Mouse (Mus musculus): Measurements from ENCODE around the gene Arhgef19.

Arhgef19 gene

DNA sequence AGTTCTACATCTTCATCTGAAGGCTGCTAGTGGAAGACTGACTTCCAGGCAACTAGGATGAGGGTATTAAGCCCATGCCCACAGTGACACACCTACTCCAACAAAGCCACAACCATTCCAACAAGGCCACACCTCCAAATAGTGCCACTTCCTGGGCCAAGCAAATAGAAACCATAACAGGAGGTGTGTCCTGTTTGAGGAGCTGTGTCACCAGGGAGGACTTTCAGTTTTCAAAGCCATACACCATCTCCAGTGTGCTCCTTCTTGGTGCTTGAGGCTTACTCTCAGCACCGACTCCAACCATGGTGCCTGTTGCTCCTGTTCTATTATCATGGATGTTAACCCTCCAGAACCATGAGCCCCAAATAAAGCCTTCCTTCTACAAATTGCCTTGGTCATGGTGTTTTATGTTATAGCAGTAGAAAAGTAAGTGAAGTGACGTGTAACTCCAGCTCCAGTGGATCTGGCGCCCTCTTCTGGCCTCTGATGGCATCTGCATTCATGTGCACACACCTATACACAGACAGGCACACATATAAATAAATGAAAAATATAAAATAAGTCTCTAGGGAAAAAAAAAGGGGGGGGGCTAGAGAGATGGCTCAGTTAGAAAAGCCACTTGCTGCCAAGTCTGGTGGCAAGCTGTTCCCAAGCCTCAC, 26.8 kb downstream of the Arhgef19 start:
- DNase-seq (ENCODE audit: low spot score): no peak

DNA sequence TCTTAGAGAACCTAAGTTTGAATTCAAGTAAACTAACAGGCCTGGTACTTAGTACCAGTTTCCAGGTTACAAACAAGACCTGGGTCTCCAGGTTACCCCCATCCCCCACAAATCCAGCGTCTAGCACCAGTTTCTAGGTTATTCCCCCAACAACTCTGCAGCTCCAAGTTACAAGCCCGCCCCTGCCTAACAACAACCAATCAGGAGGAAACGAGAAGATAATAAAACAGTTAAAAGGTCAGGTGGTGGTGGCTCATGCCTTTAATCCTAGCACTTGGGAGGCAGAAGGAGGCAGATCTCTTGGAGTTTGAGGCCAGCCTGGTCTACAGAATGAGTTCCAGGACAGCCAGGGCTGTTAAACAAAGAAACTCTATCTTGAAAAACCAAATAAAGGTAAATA, 28.0 kb downstream of the Arhgef19 start:
- no peak for DNase-seq (ENCODE audit: low spot score)

DNA sequence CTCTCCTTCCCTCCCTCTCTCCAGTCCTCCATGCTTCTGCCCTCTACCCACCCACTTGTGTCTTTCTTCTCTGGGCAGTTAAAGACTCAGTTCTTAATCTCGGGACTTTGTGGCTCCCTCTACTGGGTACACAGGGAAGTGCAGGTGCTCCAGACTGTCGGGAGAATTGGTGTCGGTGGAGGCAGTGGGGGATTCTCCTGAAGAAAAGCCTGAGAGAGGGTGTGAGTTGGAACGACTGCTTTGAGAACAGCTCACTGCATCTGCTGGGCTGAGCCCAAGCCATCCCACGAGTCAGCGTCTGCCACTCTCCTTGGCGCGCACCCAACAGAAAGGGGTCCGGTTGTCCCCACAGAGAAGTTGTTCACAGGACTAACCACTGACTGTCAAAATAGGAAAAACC, 28.5 kb downstream of the Arhgef19 start:
- peak; percentile 47 for DNase-seq (ENCODE audit: low spot score)

DNA sequence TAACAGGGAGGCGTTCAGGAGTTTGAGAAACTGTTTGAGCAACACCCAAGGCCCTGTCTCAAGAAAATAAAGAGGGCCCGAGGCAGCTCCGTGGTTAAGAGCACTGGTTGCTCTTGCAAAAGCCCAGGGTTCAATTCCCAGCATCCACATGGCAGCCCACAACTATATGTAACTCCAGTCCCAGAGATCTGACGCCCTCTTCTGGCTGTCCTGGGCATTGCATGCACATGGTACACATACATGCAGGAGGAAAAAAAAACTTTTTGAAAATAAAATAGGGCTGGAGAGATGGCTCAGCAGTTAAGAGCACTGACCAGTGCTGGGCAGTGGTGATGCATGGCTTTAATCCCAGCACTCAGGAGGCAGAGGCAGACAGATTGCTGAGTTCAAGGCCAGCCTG, 29.1 kb downstream of the Arhgef19 start:
- no peak for DNase-seq (ENCODE audit: low spot score)

DNA sequence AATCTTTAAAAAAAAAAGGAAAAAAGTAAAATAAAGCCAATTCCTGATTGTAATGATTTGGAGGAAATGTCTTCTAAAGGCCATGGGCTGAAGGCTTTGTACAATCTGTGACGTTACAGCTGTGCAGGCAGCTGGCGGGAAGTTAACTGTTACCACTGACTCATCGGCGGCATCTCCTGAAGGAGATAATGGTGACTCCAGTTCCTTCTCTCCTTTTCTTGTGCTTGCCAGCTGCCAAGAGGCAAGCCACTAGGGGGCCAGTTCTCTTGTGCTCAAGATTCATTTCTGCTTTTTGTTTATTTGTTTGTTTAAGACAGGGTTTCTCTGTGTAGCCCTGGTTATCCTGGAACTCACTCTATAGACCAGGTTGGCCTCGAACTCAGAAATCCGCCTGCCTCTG, 29.8 kb downstream of the Arhgef19 start:
- no peak for DNase-seq (ENCODE audit: low spot score)

DNA sequence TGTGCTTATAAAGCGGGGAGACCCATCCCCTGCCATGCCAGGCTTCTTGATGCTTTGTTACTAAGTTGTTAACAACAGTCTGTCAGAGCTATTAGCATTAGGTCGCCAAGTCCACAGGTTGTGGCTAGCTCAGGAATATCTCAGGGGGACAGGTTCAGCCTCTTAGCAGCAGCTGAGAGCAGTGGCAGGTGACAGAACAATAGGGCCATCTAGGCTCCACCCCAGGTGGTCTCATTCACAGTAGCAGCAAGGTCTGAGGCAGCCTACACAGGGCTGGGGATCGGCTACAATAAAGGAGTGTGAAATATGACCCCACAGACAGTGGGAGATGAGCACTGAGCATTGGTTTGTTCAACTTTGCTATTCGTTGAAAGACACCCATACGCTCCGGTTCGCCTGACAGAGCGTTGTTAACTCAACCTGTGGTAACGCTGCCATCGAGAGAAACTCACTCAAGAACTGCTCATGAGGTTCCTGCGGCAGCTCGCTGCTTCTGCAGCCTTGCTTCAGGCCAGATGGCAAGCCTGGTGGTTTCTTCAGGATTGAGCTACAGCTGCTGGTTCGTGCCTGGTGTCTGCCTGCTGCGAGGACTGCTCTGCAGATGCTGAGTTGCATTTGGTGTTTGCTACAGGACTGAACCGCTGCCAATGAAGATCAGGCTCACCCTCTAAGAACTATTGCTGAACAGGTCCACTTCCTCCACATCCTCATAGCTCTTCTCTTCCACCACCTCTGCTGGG, 31.1 kb downstream of the Arhgef19 start:
- DNase-seq (ENCODE audit: low spot score): no peak

DNA sequence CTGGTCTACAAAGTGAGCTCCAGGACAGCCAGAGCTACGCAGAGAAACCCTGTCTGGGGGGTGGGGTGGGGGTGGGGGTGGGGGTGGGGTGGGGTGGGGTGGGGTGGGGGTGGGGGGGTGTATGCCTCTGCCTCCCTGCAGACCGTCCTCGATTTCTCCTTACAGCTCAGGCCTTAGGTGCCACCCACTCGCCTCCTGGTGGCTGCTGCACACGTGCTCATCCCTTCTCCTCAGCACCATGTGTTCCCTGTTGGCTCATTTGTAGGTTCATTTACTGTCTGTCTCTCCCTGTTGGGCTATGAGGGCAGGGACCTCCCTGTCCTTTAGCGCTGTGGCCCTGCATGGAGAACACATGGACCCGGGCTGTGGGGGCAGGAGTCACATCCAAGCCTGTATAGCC, 31.9 kb downstream of the Arhgef19 start:
- no peak for DNase-seq (ENCODE audit: low spot score)

DNA sequence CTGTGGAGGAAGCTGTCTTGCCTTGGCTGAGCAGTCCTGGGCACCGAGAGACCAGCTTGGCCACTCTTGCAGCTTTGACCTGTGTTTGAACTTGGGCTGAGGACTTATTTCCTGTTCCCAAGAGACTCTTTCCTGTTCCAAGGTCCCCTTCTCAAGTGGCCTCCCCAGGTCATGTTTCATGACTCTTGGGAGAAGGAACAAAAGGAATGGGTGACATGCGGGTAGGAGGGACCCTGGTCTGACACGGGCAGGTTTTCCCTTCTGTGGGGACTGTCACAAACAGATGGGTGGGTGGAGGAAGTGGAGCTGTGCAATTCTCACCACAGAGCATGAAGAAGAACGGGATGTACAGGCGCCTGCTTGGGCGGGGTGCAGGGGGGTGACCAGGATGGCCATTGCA, 32.4 kb downstream of the Arhgef19 start:
- DNase-seq (ENCODE audit: low spot score): no peak

DNA sequence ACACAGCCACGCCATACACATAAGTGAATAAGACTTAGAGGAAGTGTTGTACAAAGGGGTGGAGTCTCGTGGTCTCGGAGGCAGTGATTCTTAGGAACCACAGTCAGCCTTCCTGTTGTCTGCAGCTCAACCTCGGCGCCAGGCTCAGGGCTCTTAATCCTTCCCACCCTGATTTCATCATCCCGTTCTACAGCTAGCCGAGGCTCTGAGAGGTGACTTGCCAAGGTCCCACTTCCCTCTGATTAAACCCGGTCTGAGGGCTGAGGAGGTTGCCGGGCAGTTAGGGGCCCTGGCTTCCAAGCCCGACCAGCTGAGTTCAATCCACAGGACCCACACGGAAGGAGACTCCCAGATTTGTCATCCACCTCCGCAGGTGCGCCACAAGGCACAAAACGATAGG, 33.6 kb downstream of the Arhgef19 start:
- no peak for DNase-seq (ENCODE audit: low spot score)

DNA sequence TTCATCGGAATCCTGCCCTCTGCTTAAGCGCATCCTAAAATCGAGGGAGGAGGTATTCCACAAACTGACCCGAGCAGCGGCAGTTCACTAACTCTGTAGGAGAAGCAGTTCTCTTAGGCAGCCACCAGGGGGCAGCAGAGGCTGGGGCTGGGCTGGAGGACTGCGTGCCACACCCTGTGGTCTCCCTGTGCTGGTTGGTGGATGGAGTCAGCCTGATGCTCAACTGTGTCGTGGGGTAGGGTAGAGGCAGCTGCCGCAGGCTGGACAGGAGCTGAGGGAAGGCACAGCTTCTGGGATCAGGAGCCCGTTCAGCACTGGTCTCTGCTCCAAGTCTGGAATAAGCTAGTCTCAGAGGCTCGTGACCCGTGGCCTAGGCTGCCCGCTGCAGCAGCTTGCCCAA, 34.0 kb downstream of the Arhgef19 start:
- DNase-seq (ENCODE audit: low spot score): peak; percentile 40

DNA sequence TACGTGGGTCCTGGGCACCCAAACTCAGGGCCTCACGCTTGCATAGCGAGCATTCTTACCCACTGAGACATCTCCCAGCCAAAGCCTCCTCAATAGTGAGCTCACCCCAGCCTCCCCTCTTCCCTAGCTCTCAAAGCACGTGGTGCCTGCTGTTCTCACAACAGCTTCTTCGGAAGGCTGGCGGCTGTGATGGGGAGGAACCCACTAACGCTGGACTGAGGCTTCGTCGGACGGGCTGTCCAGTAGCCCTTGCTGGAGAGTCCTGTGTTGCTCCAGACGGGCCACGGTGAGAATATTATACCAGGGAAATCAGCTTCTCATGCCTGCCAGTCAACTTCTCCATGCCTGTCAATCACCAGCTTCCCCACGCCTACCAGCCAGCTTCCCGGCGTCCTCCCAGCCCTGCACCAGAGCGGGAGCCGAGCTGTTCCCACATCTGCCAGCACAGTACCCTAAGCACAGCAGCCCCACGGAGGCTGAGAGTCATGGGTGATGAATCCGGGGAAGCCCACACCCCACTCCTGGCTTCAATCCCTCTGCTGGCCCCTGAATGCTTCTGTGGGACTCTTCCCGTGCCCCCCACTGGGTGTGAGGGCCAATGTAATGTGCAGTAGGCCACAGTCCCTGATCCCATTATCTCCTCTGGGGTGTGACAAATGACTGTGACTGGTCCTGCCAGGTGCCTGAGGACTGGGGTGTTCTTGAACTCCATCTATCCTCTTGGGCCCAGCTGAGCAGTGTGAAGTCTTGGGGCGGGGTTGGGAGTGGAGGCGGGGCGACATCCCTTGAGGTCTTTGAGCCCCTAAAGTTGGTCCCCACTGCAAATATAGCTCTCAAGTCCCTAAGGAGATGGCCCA, 35.4 kb downstream of the Arhgef19 start:
- no peak for DNase-seq (ENCODE audit: low spot score)

DNA sequence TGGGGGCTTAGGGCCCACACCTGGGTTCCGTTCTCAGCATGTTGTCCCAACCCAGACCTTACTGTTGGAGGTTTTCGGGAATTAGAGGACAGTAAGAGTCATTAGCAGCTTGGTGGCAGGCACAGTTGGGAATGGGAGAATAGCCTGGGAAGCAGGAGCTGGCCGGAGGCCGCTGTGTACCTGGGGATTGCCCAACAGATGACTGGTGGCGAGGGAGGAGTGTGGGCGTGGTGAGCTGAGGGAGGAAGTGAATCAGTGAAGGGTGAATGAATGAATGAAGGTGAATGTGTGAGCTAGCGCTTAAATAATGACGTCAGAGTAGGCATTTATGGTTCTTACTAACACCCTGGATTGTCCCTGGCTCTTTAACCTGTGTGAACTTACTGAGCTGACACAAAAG, 37.9 kb downstream of the Arhgef19 start:
- no peak for DNase-seq (ENCODE audit: low spot score)

DNA sequence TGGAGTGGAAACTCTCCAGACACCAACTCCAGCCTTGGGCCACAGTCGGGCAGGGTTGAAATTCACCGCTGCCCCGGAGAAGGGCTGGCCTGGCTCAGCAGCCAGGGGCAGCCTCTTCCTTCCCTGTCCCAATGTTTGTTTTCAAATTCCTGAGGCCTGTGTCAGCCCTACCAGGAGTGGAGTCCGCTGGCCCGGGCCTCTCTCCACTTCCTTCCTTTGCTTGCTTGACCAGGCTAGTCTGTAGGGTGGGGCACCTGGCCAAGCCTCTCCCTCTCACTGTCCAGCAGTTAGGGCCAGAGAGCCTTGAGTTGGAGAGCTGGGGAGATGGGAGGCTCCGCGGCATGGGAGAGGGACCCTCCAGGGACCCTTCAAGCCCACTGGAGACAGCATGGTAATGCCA, 38.9 kb downstream of the Arhgef19 start:
- no peak for DNase-seq (ENCODE audit: low spot score)

DNA sequence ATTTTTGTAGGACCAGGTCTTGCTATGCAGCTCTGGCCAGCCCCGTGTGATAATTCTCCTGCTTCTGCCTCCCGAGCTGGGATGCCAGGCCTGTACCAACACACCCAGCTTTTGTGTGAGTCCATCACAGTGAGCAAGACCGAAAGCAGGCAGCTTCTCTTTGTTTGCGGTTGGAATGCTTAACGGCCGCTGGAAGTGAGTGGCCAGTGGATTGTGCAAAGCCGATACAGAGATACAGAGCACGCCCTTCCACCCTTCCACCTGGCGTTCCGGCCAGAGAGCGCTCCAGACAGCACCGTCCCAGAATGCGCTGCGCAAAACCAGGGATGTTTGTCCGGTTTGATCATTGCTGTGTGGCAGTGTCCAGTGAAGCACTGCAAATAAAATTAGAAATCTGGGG, 40.0 kb downstream of the Arhgef19 start:
- DNase-seq (ENCODE audit: low spot score): no peak

DNA sequence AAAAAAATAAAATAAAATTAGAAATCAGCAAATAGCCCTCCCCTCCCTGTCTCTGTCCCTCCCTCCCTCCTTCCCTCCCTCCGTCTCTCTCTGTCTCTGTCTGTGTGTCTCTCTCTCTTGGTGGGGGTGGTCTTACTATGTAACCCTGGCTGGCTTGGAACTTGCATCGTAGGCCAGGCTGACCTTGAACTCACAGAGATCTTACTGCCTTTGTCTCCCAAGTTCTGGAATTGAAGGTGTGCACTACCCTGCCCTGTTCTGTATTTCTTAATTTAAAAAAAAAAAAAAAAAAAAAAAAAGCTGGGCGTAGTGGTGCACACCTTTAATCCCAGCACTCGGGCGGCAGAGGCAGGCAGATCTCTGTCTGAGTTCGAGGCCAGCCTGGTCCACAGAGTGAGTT, 40.5 kb downstream of the Arhgef19 start:
- no peak for DNase-seq (ENCODE audit: low spot score)

DNA sequence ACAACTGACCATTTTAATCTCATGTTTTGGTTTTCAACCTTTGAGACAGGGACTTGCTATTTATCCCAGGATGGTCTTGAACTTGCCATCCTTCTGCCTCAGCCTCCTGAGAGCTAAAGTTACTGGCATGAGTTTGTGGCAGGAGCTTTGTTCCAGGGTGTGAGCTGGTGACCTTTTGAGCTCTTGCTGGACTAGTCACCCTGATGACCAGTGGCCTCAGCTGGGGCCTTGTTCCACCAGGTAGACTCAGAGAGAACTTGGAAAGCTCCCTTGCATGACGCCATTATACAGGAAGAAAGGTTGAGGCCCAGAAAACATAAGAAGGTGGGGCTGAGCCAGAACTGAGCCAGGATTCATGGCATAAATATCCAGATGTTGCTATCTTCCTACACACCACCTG, 41.2 kb downstream of the Arhgef19 start:
- DNase-seq (ENCODE audit: low spot score): no peak

DNA sequence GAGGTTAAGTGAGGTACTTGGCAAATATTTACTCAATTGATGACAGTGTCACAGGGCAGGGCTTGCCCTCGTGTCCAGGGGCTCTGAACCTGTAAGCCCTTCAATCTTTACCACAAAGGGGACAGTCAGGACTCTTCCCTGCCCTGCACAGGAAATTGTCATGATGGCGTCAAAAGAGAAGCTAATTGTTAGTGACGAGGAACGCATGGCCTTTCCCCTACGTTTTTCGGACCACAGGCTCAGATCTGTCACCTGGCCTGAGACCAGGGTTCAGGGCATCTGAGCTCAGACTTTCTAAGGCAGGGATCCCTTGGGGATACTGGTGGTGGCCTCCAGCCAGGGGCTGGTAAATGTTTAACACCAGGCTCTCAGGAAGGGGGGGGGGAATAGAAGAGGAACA, 41.9 kb downstream of the Arhgef19 start:
- no peak for DNase-seq (ENCODE audit: low spot score)

DNA sequence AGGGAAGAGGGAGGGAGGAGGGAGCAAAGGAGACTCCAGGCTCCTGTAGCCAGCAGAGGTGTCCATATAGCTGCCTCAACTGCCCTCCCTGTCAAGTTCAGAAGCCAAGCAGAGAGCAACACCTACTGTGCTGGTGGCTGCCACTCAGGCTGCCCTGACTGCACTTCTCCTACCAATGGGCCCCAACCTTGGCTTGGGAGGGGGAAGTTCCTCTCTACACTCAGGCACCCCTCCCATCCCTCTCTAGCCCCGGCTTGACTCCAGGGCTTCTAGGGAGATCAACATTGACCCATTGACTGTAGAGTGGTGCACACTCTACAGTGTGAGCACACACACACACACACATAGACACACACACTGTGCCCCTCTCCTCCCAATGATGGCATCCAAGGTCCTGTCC, 42.3 kb downstream of the Arhgef19 start:
- DNase-seq (ENCODE audit: low spot score): no peak

DNA sequence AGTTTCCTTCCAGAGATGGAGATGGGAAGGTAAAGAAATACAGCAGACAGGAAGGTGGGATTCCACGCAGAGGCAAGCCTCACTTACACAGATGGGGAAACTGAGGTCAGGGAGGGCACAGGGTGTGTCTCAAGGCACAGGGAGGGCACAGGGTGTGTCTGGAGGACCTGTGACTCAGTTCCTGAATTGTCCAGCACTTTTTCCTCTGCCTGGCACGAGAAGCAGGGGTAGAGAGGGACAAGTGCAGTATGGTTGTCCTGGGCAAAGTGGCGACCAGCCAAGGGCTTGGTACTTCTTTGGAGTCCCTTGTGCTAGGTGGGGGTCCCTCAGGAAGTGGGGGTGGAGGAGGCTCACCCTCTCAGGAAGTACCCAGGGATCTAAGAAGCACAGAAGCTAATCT, 42.8 kb downstream of the Arhgef19 start:
- no peak for DNase-seq (ENCODE audit: low spot score)

DNA sequence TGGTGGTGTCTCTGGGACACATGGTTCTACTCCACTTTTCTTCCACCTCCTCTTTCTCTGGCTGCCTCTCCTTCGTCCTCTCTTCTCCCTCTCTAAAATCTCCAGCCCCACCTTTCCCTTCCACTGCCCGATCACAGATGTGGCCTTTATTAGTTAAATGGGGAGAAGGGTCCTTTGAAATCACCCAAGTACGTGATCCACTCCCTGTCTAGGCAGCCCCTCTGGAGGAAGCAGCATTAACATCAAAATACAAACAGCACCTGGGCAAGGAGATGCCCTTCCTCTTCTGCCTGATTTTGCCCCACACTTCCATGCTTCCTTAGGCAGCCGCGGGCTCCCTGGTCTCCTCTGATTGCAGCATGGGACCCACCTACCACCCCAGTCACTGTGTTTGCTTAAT, 43.3 kb downstream of the Arhgef19 start:
- no peak for DNase-seq (ENCODE audit: low spot score)

DNA sequence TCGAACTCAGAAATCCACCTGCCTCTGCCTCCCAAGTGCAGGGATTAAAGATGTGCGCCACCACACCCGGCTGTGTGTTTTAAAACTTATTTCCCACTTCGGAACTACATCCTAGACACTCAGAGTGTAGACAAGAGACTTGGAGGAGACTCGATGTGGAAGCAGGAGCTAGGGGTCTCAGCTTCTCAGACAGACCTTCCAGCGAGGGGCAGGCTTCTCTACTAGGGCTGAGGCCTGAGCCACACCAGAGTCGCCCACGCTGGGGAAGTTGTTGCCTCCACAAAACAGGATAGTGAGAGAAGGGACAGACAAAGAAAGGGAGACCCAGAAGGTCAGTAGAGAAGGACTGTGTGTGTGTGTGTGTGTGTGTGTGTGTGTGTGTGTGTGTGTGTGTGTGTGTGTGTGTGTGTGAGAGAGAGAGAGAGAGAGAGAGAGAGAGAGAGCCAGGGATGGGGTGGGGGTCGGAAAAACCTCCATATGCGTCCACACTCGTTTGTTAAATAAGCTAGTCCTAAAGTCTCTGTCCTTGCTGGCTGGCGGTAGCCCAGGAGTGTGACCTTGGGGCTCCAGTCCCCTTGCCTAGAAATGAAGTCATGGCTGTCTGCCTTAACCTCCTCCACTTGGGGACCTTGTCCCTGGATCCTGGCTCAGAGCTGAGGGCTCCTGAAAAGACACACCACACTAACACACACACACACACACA, 44.0 kb downstream of the Arhgef19 start:
- DNase-seq (ENCODE audit: low spot score): no peak

DNA sequence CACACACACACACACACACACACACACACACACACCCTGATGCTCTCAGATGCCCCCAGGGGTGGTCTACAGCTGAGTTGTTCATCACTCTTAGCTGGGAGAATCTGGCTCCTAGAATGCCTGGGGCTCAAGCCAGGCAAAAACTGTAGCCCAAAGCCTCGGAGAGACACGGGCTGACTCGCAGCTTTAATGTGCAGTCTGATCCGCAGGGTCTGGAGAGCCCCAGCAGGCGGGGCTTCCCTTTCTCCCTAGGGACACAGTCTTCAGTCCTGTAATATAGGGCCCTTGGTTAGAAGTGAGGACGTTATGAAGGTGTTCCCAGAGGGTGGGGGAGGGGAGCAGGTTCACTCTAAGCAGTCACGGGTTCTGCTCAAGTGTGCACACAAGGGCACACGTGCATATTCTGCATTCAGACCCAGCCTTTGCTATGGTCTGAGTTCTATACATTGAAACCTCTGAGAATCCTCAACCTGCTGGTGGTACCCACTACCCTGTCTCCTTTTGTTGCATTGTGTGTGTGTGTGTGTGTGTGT, 44.6 kb downstream of the Arhgef19 start:
- DNase-seq (ENCODE audit: low spot score): no peak

All from c-Kit-positive CD71-positive TER-119-positive erythroid progenitor cells, embryonic 14.5 days (primary cell).